Mouse (Mus musculus): ENCODE measurements around the gene Pou5f1. TPM values are rescaled to one million over a fixed set of nuclear protein-coding genes. Genes with fewer than 3 reads are reported as not detected.
A peak's percentile ranks its signal among the peaks of the same experiment; 100 is the strongest.

Pou5f1 gene
- polyA plus RNA-seq, 1 experiment: not detected

- TF ChIP-seq GATA1 (IDR thresholded peaks at IDR 0.05; ENCODE audit: borderline replicate concordance, low read length) (no peak), FLI1 (IDR thresholded peaks at IDR 0.05; ENCODE audit: low read length) (no peak)
Measured at GRCm38 (mm10) chr17:35532901-35533300, 27.1 kb downstream of the Pou5f1 start, which contains the start of gene Psors1c2. Psors1c2 (plus strand) TSS chr17:35533201.

GRCm38 (mm10) chr17:35534343-35534742 is 28.5 kb downstream of the Pou5f1 start:
- H3K4me3 ChIP-seq (replicated peaks): no peak overlapping the region

More at GRCm38 (mm10) chr17:35532901-35533300, 27.1 kb downstream of the Pou5f1 start, which contains the start of gene Psors1c2:
- H3K9me3 ChIP-seq: no peaks in the 10 kb centered on the region
- peaks cover 30% of the 10 kb centered on the region for H3K36me3 ChIP-seq (replicated peaks; ENCODE audit: low read length)
- peaks cover 20% of the 10 kb centered on the region for H3K27me3 ChIP-seq (replicated peaks)
- no peak within 1 kb of the TSS for H3K4me3 ChIP-seq (replicated peaks)
- H3K4me1 ChIP-seq: peaks cover 16% of the 10 kb centered on the region; the same call in 1 of the 2 replicates

GRCm38 (mm10) chr17:35537421-35537820 is 31.6 kb downstream of the Pou5f1 start:
- no peaks in the 10 kb centered on the region for H3K36me3 ChIP-seq (replicated peaks; ENCODE audit: low read length)
- peaks cover 5% of the 10 kb centered on the region for H3K9me3 ChIP-seq
- H3K4me3 ChIP-seq (replicated peaks): no peak overlapping the region
- peaks cover 8% of the 10 kb centered on the region; the same call in 1 of the 2 replicates for H3K4me1 ChIP-seq
- peaks cover 38% of the 10 kb centered on the region for H3K27me3 ChIP-seq (replicated peaks)
- TF ChIP-seq FLI1 (IDR thresholded peaks at IDR 0.05; ENCODE audit: low read length) (no peak), GATA1 (IDR thresholded peaks at IDR 0.05; ENCODE audit: borderline replicate concordance, low read length) (no peak)

More at GRCm38 (mm10) chr17:35534343-35534742, 28.5 kb downstream of the Pou5f1 start:
- Histone ChIP-seq H3K4me1 (peaks cover 16% of the 10 kb centered on the region; the same call in 1 of the 2 replicates), H3K9me3 (peaks cover 5% of the 10 kb centered on the region), H3K36me3 (replicated peaks; ENCODE audit: low read length) (peaks cover 16% of the 10 kb centered on the region), H3K27me3 (replicated peaks) (peaks cover 28% of the 10 kb centered on the region)
- TF ChIP-seq GATA1 (IDR thresholded peaks at IDR 0.05; ENCODE audit: borderline replicate concordance, low read length) (no peak), FLI1 (IDR thresholded peaks at IDR 0.05; ENCODE audit: low read length) (no peak)

GRCm38 (mm10) chr17:35538476-35538875 is 32.7 kb downstream of the Pou5f1 start:
- Histone ChIP-seq H3K9me3 (peaks cover 5% of the 10 kb centered on the region), H3K4me3 (replicated peaks) (no peak overlapping the region), H3K27me3 (replicated peaks) (peaks cover 37% of the 10 kb centered on the region), H3K4me1 (peaks cover 13% of the 10 kb centered on the region), H3K36me3 (replicated peaks; ENCODE audit: low read length) (no peaks in the 10 kb centered on the region)
- no peak for TF ChIP-seq FLI1 (IDR thresholded peaks at IDR 0.05; ENCODE audit: low read length)
- TF ChIP-seq GATA1 (IDR thresholded peaks at IDR 0.05; ENCODE audit: borderline replicate concordance, low read length): no peak

GRCm38 (mm10) chr17:35539540-35539939 is 33.7 kb downstream of the Pou5f1 start:
- Histone ChIP-seq H3K9me3 (peaks cover 5% of the 10 kb centered on the region), H3K4me1 (peaks cover 17% of the 10 kb centered on the region), H3K4me3 (replicated peaks) (no peak overlapping the region), H3K36me3 (replicated peaks; ENCODE audit: low read length) (no peaks in the 10 kb centered on the region), H3K27me3 (replicated peaks) (peaks cover 34% of the 10 kb centered on the region)
- TF ChIP-seq FLI1 (IDR thresholded peaks at IDR 0.05; ENCODE audit: low read length) (no peak), GATA1 (IDR thresholded peaks at IDR 0.05; ENCODE audit: borderline replicate concordance, low read length) (no peak)

GRCm38 (mm10) chr17:35542761-35543411 is 37.1 kb downstream of the Pou5f1 start:
- peaks cover 15% of the 10 kb centered on the region for H3K4me1 ChIP-seq
- H3K27me3 ChIP-seq (replicated peaks): peaks cover 49% of the 10 kb centered on the region
- no peaks in the 10 kb centered on the region for H3K36me3 ChIP-seq (replicated peaks; ENCODE audit: low read length)
- H3K9me3 ChIP-seq: peaks cover 5% of the 10 kb centered on the region
- H3K4me3 ChIP-seq (replicated peaks): no peak overlapping the region
- TF ChIP-seq FLI1 (IDR thresholded peaks at IDR 0.05; ENCODE audit: low read length) (no peak), GATA1 (IDR thresholded peaks at IDR 0.05; ENCODE audit: borderline replicate concordance, low read length) (no peak)

- Histone ChIP-seq H3K4me3 (replicated peaks) (no peak overlapping the region), H3K4me1 (peaks cover 15% of the 10 kb centered on the region), H3K27me3 (replicated peaks) (peaks cover 50% of the 10 kb centered on the region), H3K9me3 (peaks cover 1% of the 10 kb centered on the region), H3K36me3 (replicated peaks; ENCODE audit: low read length) (no peaks in the 10 kb centered on the region)
- TF ChIP-seq GATA1 (IDR thresholded peaks at IDR 0.05; ENCODE audit: borderline replicate concordance, low read length): no peak
- TF ChIP-seq FLI1 (IDR thresholded peaks at IDR 0.05; ENCODE audit: low read length): no peak
Measured at GRCm38 (mm10) chr17:35543412-35543861, 37.6 kb downstream of the Pou5f1 start.

GRCm38 (mm10) chr17:35544001-35544400 is 38.2 kb downstream of the Pou5f1 start:
- no peaks in the 10 kb centered on the region for H3K9me3 ChIP-seq
- no peaks in the 10 kb centered on the region for H3K36me3 ChIP-seq (replicated peaks; ENCODE audit: low read length)
- H3K27me3 ChIP-seq (replicated peaks): peaks cover 54% of the 10 kb centered on the region
- TF ChIP-seq FLI1 (IDR thresholded peaks at IDR 0.05; ENCODE audit: low read length): no peak
- TF ChIP-seq GATA1 (IDR thresholded peaks at IDR 0.05; ENCODE audit: borderline replicate concordance, low read length): no peak
- peaks cover 15% of the 10 kb centered on the region for H3K4me1 ChIP-seq
- peak overlapping the region; percentile 26 for H3K4me3 ChIP-seq (replicated peaks)

GRCm38 (mm10) chr17:35544680-35545079 is 38.9 kb downstream of the Pou5f1 start:
- peaks cover 20% of the 10 kb centered on the region for H3K4me1 ChIP-seq
- H3K27me3 ChIP-seq (replicated peaks): peaks cover 53% of the 10 kb centered on the region
- no peaks in the 10 kb centered on the region for H3K36me3 ChIP-seq (replicated peaks; ENCODE audit: low read length)
- no peak overlapping the region for H3K4me3 ChIP-seq (replicated peaks)
- TF ChIP-seq GATA1 (IDR thresholded peaks at IDR 0.05; ENCODE audit: borderline replicate concordance, low read length) (no peak), FLI1 (IDR thresholded peaks at IDR 0.05; ENCODE audit: low read length) (no peak)
- no peaks in the 10 kb centered on the region for H3K9me3 ChIP-seq

- H3K27me3 ChIP-seq (replicated peaks): peaks cover 68% of the 10 kb centered on the region
- peaks cover 21% of the 10 kb centered on the region for H3K4me1 ChIP-seq
- no peaks in the 10 kb centered on the region for H3K36me3 ChIP-seq (replicated peaks; ENCODE audit: low read length)
- H3K4me3 ChIP-seq (replicated peaks): no peak overlapping the region
- no peaks in the 10 kb centered on the region for H3K9me3 ChIP-seq
- no peak for TF ChIP-seq FLI1 (IDR thresholded peaks at IDR 0.05; ENCODE audit: low read length)
- TF ChIP-seq GATA1 (IDR thresholded peaks at IDR 0.05; ENCODE audit: borderline replicate concordance, low read length): no peak
Measured at GRCm38 (mm10) chr17:35547465-35547864, 41.6 kb downstream of the Pou5f1 start.

Measured in megakaryocyte, embryonic 14.5 days (primary cell).